Mouse (Mus musculus) hindlimb bud, embryonic 11.5 days (tissue): ENCODE data around the gene Tlr9.

Experiments used
- DNase-seq: peaks from one replicate; pipeline ENCODE4 v3.0.0-alpha.2; 2012; ENCODE audit warnings: low read depth, low spot score; ENCODE audit errors: extremely low spot score

The Tlr9 gene

GRCm38 (mm10) chr9:106222261-106222851 is at the start of gene Tlr9:
Tlr9 (plus strand) TSS chr9:106222598.
- DNase-seq: no peak

GRCm38 (mm10) chr9:106173363-106173762 is 49.0 kb upstream of the Tlr9 start:
- DNase-seq: no peak

- no peak for DNase-seq
Observed at GRCm38 (mm10) chr9:106175552-106176200, 46.7 kb upstream of the Tlr9 start.

GRCm38 (mm10) chr9:106176769-106177168 is 45.6 kb upstream of the Tlr9 start:
- no peak for DNase-seq

GRCm38 (mm10) chr9:106177799-106178198 is 44.6 kb upstream of the Tlr9 start:
- no peak for DNase-seq

- no peak for DNase-seq
Observed at GRCm38 (mm10) chr9:106179454-106179853, 42.9 kb upstream of the Tlr9 start.

- DNase-seq: no peak
Observed at GRCm38 (mm10) chr9:106179964-106180363, 42.4 kb upstream of the Tlr9 start.

- no peak for DNase-seq
Observed at GRCm38 (mm10) chr9:106182146-106182545, 40.3 kb upstream of the Tlr9 start.

GRCm38 (mm10) chr9:106183996-106184395 is 38.4 kb upstream of the Tlr9 start:
- DNase-seq: no peak

- DNase-seq: no peak
Observed at GRCm38 (mm10) chr9:106191355-106191754, 31.0 kb upstream of the Tlr9 start.

GRCm38 (mm10) chr9:106192024-106192423 is 30.4 kb upstream of the Tlr9 start:
- no peak for DNase-seq

GRCm38 (mm10) chr9:106192998-106193397 is 29.4 kb upstream of the Tlr9 start:
- DNase-seq: no peak

GRCm38 (mm10) chr9:106193930-106194807 is 28.2 kb upstream of the Tlr9 start:
- DNase-seq: no peak

GRCm38 (mm10) chr9:106195693-106196092 is 26.7 kb upstream of the Tlr9 start:
- no peak for DNase-seq

- DNase-seq: no peak
Observed at GRCm38 (mm10) chr9:106197081-106197713, 25.2 kb upstream of the Tlr9 start.

- no peak for DNase-seq
Observed at GRCm38 (mm10) chr9:106197732-106198131, 24.7 kb upstream of the Tlr9 start.

GRCm38 (mm10) chr9:106198962-106199458 is 23.4 kb upstream of the Tlr9 start:
- DNase-seq: no peak

GRCm38 (mm10) chr9:106199535-106200272 is 22.7 kb upstream of the Tlr9 start, which contains the start of gene Ppm1m:
Ppm1m (minus strand) TSS chr9:106199746.
- DNase-seq: no peak

GRCm38 (mm10) chr9:106201895-106202294 is 20.5 kb upstream of the Tlr9 start:
- DNase-seq: no peak
